Mouse (Mus musculus): ENCODE measurements at regions not wholly inside any gene's neighbourhood (a gene's known extent, or its start where the extent isn't known, plus 50 kb on each side); places are given as distances from the start of the nearest gene placed in this dataset.

DNA sequence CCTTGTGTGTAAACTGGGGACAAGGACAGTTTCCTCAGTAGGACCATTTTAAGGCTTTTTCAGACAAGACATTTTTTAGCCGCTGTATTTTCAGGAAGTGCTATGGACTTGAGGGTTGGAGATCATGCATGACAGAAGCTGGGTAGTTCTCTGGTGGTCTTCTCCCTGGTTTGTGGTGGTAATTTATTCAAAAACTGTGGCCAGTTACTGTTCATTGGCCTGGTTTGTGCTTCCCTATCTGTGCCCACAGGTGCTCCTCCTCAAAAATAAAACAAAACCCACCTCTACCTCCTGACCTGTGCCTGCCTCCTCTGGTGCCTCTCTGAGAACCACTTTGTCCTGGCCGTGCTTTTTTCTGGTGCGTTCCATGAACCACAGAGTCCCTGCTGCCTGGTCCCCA lies 177.3 kb upstream of the Mrps10 start:
- TF ChIP-seq CTCF (IDR thresholded peaks at IDR 0.05; ENCODE audit: control insufficient read depth, insufficient read depth, low read length) = no peak
- TF ChIP-seq POLR2A (IDR thresholded peaks at IDR 0.05; ENCODE audit: borderline replicate concordance, control insufficient read depth, low read depth, low read length) = no peak
